Mouse (Mus musculus): ENCODE data around the gene Gpr27.
A peak's percentile ranks its signal among the peaks of the same experiment; 100 is the strongest.

DNA sequence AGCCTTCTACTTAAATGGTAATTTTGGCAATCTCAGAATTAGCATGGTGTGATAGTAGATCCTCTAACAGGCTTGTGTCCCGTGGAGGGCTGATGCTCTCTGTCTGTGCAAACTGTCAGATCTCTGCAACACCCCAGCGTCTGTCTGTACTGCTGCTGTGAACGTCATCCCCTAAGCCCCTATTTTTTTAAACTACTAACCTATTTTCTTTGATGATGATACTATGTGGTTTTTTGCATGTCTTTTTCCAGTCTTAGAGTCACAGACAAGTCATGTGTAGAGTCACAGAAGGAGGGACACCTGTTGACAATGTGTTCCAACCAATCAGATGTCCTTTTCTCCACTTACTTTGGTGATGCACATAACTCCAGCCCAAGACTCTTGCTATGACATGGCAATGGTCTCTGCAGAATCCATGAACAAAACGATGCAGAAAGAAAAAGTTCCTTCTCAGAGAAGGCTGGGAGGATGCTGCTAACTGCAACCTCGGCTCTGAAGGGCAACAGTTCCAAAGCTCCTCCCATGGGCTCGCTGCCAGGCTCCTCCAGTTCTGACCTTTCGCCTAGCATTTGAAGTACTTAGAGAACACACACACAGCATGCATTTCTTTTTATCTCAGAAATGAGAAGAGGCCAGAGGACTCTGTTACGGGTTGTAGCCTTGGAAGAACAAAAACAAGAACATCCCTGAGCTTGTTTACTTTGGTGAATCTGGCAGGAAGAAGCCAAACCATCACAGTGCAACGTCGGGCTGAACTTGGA lies 48.9 kb upstream of the Gpr27 start:
- no peak for TF ChIP-seq CTCF (IDR thresholded peaks at IDR 0.05)
- TF ChIP-seq EP300 (IDR thresholded peaks at IDR 0.05), result 0 out of 2 replicates have a peak, but pooled peaks have one; percentile 38

Measured in lung, postnatal 0 days (tissue).